Mouse (Mus musculus) midbrain, embryonic 12.5 days (tissue): ENCODE data around the gene Rasa3. TPM values are rescaled to one million over a fixed set of nuclear protein-coding genes. Genes with fewer than 3 reads are reported as not detected.
A peak's percentile ranks its signal among the peaks of the same experiment; 100 is the strongest.

ENCODE experiments used
- ATAC-seq: fragments of 200-750 bp; cut with Nextera tagmentation; 2 replicates; pipeline ENCODE4 v1.8.0; 2017; ENCODE audit warnings: low read depth, moderate TSS enrichment, moderate library complexity; ENCODE audit not compliant: low FRiP score
- H3K27ac ChIP-seq: fragments of 300-500 bp; sonication (generic); replicated peaks from 2 replicates; pipeline ENCODE4 v1.5.1; 2016; ENCODE audit warnings: mild to moderate bottlenecking
- H3K27me3 ChIP-seq: fragments of 300-500 bp; sonication (generic); 2 replicates; pipeline ENCODE4 v1.6.1; 2016; ENCODE audit warnings: mild to moderate bottlenecking
- H3K36me3 ChIP-seq: fragments of 300-500 bp; sonication (generic); 2 replicates; pipeline ENCODE4 v1.6.1; 2016
- H3K4me1 ChIP-seq: fragments of 300-500 bp; sonication (generic); 2 replicates; pipeline ENCODE4 v1.6.1; 2016
- H3K4me2 ChIP-seq: fragments of 300-500 bp; sonication (generic); replicated peaks from 2 replicates; pipeline ENCODE4 v1.6.1; 2016; ENCODE audit warnings: mild to moderate bottlenecking, moderate library complexity
- H3K4me3 ChIP-seq: fragments of 300-500 bp; sonication (generic); 2 replicates; pipeline ENCODE4 v1.5.1; 2016; ENCODE audit warnings: mild to moderate bottlenecking
- H3K9ac ChIP-seq: fragments of 300-500 bp; sonication (generic); replicated peaks from 2 replicates; pipeline ENCODE4 v1.6.1; 2016; ENCODE audit warnings: mild to moderate bottlenecking, moderate library complexity
- H3K9me3 ChIP-seq: fragments of 300-500 bp; sonication (generic); 2 replicates; pipeline ENCODE4 v1.6.1; 2016; ENCODE audit warnings: mild to moderate bottlenecking
- WGBS: fragments of 180-500 bp; shearing (Covaris S2); methylation state at CpG from one replicate; pipeline ENCODE4 v1.1.7; 2016; 5-methylcytosine and 5-hydroxymethylcytosine counted together
- polyA plus RNA-seq: library from polyadenylated mRNA; unstranded; fragments of >200 nt; fragmentation: Nextera tagmentation; extraction: Ambion mirVana; gene quantifications from 2 replicates; pipeline ENCODE4 v1.2.1, GENCODE M21; 2016

Gene Rasa3
- polyA plus RNA-seq, 1 experiment from 2014 or later: 23.7 TPM

DNA sequence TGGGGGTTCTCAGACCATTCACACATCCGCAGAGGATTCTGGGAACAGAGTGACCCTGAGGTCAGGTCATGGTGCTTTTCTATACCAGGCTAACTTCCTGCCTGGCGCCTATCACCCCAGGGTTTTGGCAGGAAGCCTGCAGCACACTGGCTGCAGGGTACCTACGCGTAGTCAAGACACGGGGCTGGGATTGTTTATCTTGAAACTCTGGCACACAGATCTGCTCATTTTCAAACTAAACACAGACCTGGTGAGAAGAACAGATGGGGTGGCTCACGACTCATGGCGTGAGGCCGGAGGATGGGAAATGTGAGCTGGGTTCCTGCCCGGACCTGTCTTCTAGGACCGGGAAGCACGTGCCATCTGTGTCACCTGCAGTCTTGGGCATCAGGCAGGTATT, 52.5 kb downstream of the Rasa3 start:
- WGBS: 78% methylated on average over 11 of the region's 11 CpGs
- Histone ChIP-seq H3K4me2 (no peak overlapping the region), H3K36me3 (0 out of 2 replicates have a peak, but pooled peaks cover 5% of the 10 kb centered on the region), H3K4me3 (no peak overlapping the region), H3K9ac (no peak overlapping the region), H3K27me3 (no peaks in the 10 kb centered on the region), H3K4me1 (peaks cover 28% of the 10 kb centered on the region), H3K27ac (no peak overlapping the region), H3K9me3 (no peaks in the 10 kb centered on the region)
- ATAC-seq: no peak

DNA sequence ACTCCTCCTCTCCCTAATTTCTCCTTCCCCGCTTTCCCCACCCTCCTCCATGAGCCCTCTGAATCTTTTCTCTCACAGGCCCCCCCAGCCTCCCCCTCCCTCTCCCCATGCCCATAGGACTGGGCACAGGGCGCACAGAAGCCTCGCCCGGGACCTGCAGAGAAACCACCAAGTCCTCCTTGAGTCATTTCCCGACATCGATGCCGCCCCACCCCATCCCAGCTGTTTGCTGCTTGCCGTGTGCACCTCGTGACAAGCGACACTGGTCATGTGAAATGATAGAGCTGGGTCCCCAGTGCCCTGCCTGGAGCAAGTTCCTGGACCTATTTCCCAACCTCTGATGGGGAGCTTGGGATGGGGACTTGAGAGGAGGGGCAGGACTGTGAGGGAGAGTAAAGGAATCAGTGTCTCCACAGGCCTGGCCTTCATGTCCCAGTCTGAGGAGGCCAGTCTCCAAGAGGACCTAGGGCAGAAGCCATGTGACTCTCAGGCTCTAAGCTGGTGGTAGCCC, 53.4 kb downstream of the Rasa3 start:
- Histone ChIP-seq H3K9me3 (no peaks in the 10 kb centered on the region), H3K36me3 (0 out of 2 replicates have a peak, but pooled peaks cover 5% of the 10 kb centered on the region), H3K4me2 (no peak overlapping the region), H3K4me3 (no peak overlapping the region), H3K27me3 (no peaks in the 10 kb centered on the region), H3K4me1 (peaks cover 28% of the 10 kb centered on the region), H3K27ac (peak overlapping the region; percentile 77), H3K9ac (no peak overlapping the region)
- 67% methylated on average over 10 of the region's 10 CpGs for WGBS
- peak; percentile 40; the same call in 1 of the 2 replicates for ATAC-seq

DNA sequence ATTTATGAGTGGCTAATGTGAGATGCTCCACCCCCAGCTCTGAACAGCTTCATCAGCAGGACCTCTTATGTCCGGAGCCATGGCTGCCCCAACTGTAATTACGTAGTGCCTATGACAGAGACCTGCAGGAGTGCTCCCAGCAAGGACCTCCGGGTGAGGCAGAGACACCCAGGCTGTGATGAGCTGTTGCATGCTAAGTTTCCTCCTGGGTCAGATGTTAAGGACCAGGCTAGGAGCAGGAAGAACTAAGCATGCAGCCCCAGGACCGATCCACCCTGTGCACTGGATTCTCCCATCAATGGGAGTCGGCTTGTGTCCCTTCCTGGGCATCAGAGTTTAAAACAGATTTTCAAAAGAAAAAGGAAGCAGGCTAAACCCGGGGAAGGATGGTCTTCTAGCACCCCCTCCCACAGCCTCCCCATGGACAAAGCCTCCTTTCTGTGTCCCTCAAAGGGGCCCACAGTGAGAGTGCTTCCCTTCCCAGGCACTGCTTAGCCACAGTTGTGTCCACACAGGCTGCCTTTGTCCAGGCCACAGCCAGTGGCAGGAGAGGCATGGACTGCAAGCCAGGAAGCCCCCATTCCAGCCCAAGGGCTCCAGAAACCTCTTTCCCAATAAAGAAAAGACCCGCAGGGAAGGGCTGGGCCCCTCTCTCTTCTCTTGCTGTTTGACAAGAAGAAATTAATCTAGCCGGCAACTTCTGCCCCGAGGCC, 54.2 kb downstream of the Rasa3 start:
- 32% methylated on average over 9 of the region's 9 CpGs for WGBS
- no peak overlapping the region for H3K4me3 ChIP-seq
- ATAC-seq: peak; percentile 79
- H3K27me3 ChIP-seq: no peaks in the 10 kb centered on the region
- 0 out of 2 replicates have a peak, but pooled peaks cover 5% of the 10 kb centered on the region for H3K36me3 ChIP-seq
- H3K9ac ChIP-seq: 0 out of 2 replicates have a peak overlapping the region, but pooled peaks have one; percentile 20
- no peak overlapping the region for H3K4me2 ChIP-seq
- no peaks in the 10 kb centered on the region for H3K9me3 ChIP-seq
- peaks cover 28% of the 10 kb centered on the region for H3K4me1 ChIP-seq
- H3K27ac ChIP-seq: peak overlapping the region; percentile 77

DNA sequence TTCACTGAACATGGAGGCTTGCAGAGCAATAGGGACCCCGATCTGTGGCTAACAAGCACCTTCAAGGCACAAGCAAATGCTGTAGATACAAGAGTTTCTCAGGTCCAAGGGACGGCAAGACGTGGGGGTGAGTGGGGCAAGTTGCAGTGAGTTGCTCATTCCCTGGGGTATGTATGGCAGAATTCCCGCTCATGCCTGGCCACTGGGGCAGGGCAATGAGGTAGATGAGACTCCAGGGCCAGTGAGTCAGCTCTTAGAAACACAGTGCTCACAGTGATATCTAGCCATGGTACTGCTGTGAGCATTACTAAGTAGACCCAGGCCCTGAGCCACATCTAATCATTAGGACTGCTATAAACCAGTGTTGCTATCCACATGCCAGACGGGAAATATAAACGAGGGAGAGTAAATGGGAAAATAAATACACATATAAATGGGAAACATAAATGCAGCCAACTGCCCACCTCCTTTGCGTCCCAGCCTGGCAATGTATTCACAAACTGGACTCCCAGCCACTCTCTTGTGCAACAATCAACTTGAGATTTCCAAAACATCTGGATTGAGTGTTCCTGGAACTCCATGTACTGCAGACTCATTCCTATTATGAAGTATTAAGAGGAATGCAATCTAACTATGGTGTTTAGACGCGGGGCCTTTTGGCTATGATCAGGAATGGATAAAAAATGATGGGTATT, 57.0 kb downstream of the Rasa3 start:
- Histone ChIP-seq H3K27ac (no peak overlapping the region), H3K9me3 (no peaks in the 10 kb centered on the region), H3K4me3 (no peak overlapping the region), H3K27me3 (no peaks in the 10 kb centered on the region), H3K4me2 (no peak overlapping the region), H3K9ac (no peak overlapping the region), H3K36me3 (no peaks in the 10 kb centered on the region), H3K4me1 (peaks cover 28% of the 10 kb centered on the region)
- WGBS: 91% methylated on average over 9 of the region's 9 CpGs
- ATAC-seq: no peak

DNA sequence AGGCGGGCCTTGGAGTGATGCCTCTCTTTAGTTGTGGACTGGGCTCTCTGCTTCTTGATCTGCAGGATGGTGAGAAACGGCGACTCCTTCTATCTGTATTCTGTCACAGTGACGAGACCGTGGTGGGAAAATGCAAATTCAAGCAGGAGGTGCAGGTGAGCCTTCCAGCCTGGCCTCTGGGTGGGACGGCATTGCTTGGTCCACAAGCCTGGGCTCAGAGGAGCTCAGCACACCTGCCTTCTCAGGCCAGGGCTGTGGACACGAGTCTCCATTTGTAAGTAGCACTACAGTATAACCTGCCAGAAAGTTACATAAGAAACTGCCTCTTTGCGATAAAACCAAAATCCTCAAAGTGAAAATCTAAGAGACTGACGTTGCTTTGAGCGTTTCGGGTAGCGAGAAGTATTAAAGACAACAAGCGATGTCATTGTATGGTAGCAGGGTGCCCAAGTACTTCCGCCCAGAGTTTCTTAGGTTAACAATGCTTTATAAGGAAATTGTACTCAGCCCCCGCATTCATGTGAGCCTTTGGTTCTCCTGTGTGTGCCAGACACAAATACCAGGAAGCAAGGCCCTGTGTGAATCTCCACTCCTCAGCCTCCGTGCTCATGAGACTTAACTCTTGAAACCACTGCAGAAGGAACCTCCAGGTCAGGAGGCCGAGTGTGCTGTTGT, 60.4 kb downstream of the Rasa3 start:
- no peak overlapping the region for H3K4me2 ChIP-seq
- H3K9ac ChIP-seq: no peak overlapping the region
- H3K4me3 ChIP-seq: no peak overlapping the region
- no peak overlapping the region for H3K27ac ChIP-seq
- H3K9me3 ChIP-seq: no peaks in the 10 kb centered on the region
- H3K27me3 ChIP-seq: no peaks in the 10 kb centered on the region
- WGBS: 89% methylated on average over 17 of the region's 17 CpGs
- H3K4me1 ChIP-seq: peaks cover 6% of the 10 kb centered on the region
- ATAC-seq: no peak
- peaks cover 13% of the 10 kb centered on the region for H3K36me3 ChIP-seq

DNA sequence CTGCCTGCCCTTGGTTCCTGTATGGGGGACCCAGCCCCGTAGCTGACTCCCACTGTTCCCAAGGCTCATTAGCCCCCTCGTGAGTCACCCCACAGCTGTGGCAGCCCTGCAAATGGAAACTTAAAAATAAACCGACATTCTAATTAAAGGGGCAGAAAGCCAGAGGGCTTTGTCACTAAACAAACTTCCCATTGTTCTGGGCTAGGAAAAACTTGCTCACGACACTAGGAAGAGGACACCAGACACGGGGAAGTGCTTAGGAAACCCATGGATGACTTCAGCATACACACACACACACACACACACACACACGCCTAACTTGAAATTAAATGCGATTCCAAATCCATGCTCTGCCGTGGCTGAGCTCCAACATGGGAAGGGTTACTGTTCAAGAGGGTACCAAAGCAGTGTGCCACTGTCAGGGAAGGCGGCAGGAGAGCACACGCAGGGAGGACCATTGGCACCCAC, 62.4 kb downstream of the Rasa3 start:
- H3K36me3 ChIP-seq: peaks cover 13% of the 10 kb centered on the region
- H3K9ac ChIP-seq: no peak overlapping the region
- 66% methylated on average over 10 of the region's 10 CpGs for WGBS
- no peak overlapping the region for H3K4me3 ChIP-seq
- no peak for ATAC-seq
- no peak overlapping the region for H3K4me2 ChIP-seq
- no peak overlapping the region for H3K27ac ChIP-seq
- H3K9me3 ChIP-seq: no peaks in the 10 kb centered on the region
- H3K4me1 ChIP-seq: peaks cover 6% of the 10 kb centered on the region
- H3K27me3 ChIP-seq: no peaks in the 10 kb centered on the region

DNA sequence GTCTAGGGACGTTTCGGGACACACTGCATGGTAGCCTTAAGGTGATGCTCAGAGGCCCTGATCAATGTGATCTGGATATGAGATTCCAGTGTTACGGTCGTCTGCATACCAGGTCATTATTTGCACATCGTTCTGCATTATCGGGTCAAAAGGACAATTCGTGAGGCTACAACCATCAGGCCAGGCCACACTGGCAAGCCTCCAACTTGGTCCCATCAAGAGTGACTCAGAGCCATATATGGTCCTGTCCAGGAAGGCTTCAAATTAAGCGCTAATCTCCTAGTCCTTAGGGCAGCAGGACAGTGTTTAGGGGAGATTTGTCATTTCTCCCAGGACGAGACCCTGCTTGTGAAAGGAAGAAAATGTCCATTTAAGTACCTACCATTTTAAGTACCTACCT, 63.3 kb downstream of the Rasa3 start:
- no peak for ATAC-seq
- H3K36me3 ChIP-seq: peaks cover 13% of the 10 kb centered on the region
- no peaks in the 10 kb centered on the region for H3K27me3 ChIP-seq
- H3K4me1 ChIP-seq: peaks cover 6% of the 10 kb centered on the region
- H3K4me2 ChIP-seq: no peak overlapping the region
- H3K4me3 ChIP-seq: no peak overlapping the region
- no peak overlapping the region for H3K27ac ChIP-seq
- H3K9ac ChIP-seq: no peak overlapping the region
- WGBS: 90% methylated on average over 9 of the region's 9 CpGs
- no peaks in the 10 kb centered on the region for H3K9me3 ChIP-seq

DNA sequence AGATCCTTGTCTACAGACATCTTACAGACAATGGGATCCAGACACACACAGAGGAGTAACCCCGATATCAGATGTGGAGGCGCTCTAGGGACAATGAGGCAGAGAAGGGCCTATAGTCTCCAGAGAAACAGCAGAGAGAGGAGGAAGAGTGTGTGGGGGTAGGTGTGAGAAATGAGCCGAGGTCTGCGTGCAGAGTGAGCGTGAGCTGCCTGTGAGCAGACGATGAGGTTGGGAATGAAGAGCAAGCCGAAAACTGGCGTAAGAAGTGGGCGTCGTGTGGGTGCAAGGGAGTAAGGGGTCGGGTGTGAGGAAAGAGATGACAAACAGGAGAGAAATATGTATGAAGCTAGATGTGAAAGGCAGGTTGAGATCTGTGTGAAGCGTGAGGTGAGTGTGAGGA, 65.7 kb downstream of the Rasa3 start:
- 92% methylated on average over 12 of the region's 12 CpGs for WGBS
- Histone ChIP-seq H3K9me3 (no peaks in the 10 kb centered on the region), H3K4me3 (no peak overlapping the region), H3K27me3 (no peaks in the 10 kb centered on the region), H3K27ac (no peak overlapping the region), H3K4me2 (no peak overlapping the region), H3K9ac (no peak overlapping the region), H3K36me3 (peaks cover 13% of the 10 kb centered on the region), H3K4me1 (peaks cover 6% of the 10 kb centered on the region)
- no peak for ATAC-seq

DNA sequence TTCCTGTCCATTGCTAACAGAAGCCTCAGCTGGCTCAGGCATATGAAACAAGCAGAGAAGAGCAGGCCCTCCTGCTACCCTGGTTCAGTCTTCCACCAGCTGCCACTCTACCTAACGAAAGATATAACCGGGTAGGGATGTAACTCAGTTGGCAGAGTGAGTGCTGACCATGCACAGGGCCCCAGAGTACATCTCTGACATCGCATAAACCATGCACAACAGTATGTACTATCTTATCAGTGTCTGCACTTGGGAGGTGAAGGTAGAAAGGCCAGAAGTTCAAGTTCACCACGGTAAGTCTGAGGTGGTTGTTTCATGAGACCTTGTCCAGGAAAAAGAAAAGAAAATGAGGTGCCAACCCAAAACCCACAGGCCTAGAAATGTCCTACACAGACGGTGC, 67.4 kb downstream of the Rasa3 start:
- H3K9me3 ChIP-seq: no peaks in the 10 kb centered on the region
- H3K4me1 ChIP-seq: peaks cover 4% of the 10 kb centered on the region; the same call in 1 of the 2 replicates
- no peaks in the 10 kb centered on the region for H3K27me3 ChIP-seq
- no peak overlapping the region for H3K27ac ChIP-seq
- peaks cover 13% of the 10 kb centered on the region for H3K36me3 ChIP-seq
- no peak overlapping the region for H3K4me3 ChIP-seq
- no peak for ATAC-seq
- no peak overlapping the region for H3K9ac ChIP-seq
- WGBS: 93% methylated on average over 5 of the region's 5 CpGs
- no peak overlapping the region for H3K4me2 ChIP-seq

DNA sequence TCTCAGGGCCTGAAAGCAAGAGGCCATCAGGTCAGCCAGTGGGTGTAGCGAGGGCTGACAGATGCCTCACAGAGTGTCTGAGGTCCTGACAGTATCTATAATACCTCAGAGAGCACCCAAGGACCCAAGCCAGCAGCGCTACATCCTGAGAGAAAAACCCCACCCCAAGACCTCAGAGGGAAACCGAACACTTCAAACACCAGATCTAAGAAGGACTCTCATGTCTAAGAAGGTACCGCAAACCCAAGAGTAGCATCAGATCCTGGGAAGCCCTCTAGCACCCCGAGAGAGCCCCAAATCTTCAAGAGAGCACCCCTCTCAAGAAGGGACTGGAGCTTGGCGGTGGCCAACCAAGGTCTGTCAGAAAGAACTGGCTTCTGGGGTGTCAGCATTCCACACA, 68.5 kb downstream of the Rasa3 start:
- Histone ChIP-seq H3K4me1 (no peaks in the 10 kb centered on the region), H3K36me3 (peaks cover 13% of the 10 kb centered on the region), H3K4me3 (no peak overlapping the region), H3K27me3 (no peaks in the 10 kb centered on the region), H3K9me3 (no peaks in the 10 kb centered on the region), H3K9ac (no peak overlapping the region), H3K4me2 (no peak overlapping the region), H3K27ac (no peak overlapping the region)
- ATAC-seq: no peak
- WGBS: 89% methylated on average over 6 of the region's 6 CpGs

DNA sequence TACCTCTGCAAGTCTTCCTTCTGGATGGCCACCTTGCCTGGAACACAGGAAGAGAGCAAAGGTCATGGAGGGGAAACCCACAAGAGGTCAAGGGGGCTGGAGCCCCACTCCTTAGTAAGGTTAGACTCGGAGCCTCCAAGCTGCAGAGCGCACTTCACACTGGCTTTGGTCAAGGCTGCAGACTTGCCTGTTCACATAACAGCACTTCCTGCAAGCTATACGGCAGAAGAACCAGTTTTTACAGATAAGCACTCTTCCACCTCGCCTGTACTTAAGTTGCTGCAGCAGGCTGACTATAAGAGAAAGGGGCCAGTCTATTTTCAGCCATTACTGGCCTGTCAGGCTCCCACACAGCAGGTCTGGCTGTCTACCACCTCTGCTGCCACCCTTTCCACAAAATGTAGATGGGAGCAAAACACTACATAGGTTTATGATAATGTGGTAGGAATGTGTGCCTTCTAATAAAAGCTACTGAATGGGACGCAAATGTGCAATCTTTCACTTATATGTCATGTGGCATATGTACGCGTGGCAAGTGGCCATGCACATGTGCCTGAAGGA, 71.4 kb downstream of the Rasa3 start:
- no peak overlapping the region for H3K4me2 ChIP-seq
- 90% methylated on average over 7 of the region's 7 CpGs for WGBS
- no peak overlapping the region for H3K27ac ChIP-seq
- no peak overlapping the region for H3K9ac ChIP-seq
- H3K27me3 ChIP-seq: no peaks in the 10 kb centered on the region
- H3K4me3 ChIP-seq: no peak overlapping the region
- peaks cover 6% of the 10 kb centered on the region; the same call in 1 of the 2 replicates for H3K36me3 ChIP-seq
- no peak for ATAC-seq
- no peaks in the 10 kb centered on the region for H3K9me3 ChIP-seq
- H3K4me1 ChIP-seq: no peaks in the 10 kb centered on the region
